Mouse (Mus musculus): ENCODE results near the gene Rgl1. TPM values are rescaled to one million over a fixed set of nuclear protein-coding genes. Genes with fewer than 3 reads are reported as not detected.
A peak's percentile ranks its signal among the peaks of the same experiment; 100 is the strongest.

Gene Rgl1
- polyA plus RNA-seq, 1 experiment from 2014 or later = 63.8 TPM

DNA sequence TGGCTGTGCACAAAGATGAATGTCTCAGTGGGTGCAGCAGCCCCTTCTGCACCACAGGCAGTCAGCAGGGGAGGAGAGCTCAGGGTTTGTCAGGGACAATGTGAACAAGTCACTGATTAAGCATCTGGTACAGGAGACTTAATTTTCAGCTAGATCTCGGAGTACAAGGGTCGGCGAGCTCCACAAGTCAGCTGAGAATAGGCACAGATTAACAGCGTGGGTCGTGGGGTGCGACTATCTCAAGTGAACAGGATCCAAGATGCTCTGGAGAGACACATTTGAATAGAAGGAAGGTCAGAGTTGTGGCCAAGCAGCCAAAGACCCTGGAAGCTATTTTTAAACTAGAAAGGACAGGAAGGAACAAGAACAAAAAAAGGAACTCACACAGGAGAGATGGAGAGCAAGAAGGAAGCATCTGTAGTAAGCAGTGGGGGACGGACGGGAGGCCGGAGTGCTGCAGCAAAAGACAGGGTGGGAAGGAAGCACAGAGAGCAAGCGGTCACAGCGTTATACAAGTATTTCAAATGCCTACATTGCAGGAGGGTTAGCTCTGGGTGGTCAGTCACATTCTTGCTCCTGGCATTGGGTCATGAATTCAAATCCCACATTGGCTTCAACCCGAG lies 153.5 kb downstream of the Rgl1 start:
- Histone ChIP-seq H3K9me3 (ENCODE audit: control insufficient read depth, low read length) (no peaks in the 10 kb centered on the region), H3K9ac (ENCODE audit: low read depth, low read length) (no peak overlapping the region), H3K4me1 (ENCODE audit: control insufficient read depth, insufficient read depth, low read length) (peaks cover 44% of the 10 kb centered on the region), H3K27me3 (ENCODE audit: control insufficient read depth, insufficient read depth, low read length) (no peaks in the 10 kb centered on the region), H3K27ac (ENCODE audit: low read depth, low read length) (peak overlapping the region; percentile 32; the same call in 1 of the 2 replicates), H3K36me3 (ENCODE audit: control insufficient read depth, insufficient read depth, low read length) (peaks cover 3% of the 10 kb centered on the region; the same call in 1 of the 2 replicates), H3K4me2 (replicated peaks; ENCODE audit: low read depth, low read length) (no peak overlapping the region), H3K4me3 (ENCODE audit: low read length) (no peak overlapping the region)
- WGBS = 62% methylated on average over 12 of the region's 12 CpGs
- ATAC-seq (ENCODE audit: low FRiP score, low TSS enrichment) = no peak; the same call in 1 of the 2 replicates

DNA sequence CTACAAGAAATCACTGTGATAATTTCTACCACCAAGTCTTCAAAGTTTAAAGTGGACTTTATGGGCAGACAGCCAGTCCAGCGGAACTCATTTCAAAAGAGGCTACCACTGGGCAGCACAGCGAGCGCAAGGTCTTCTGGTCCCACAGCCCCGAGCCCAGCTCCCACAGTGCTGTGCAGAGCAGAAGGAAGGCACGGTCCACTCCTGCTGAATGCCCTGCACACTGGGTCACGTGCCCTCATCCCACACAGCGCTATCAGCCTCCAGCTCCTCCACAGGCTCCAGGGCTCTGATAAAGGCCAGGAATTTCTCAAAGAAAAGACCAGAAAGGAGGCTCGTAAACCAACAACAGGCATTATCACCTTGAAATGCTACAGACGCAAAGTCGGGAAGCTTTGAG lies 156.6 kb downstream of the Rgl1 start:
- no peak overlapping the region for H3K4me3 ChIP-seq (ENCODE audit: low read length)
- H3K27ac ChIP-seq (ENCODE audit: low read depth, low read length) = no peak overlapping the region
- no peak overlapping the region for H3K4me2 ChIP-seq (replicated peaks; ENCODE audit: low read depth, low read length)
- ATAC-seq (ENCODE audit: low FRiP score, low TSS enrichment) = no peak
- H3K27me3 ChIP-seq (ENCODE audit: control insufficient read depth, insufficient read depth, low read length) = no peaks in the 10 kb centered on the region
- H3K9me3 ChIP-seq (ENCODE audit: control insufficient read depth, low read length) = no peaks in the 10 kb centered on the region
- 72% methylated on average over 10 of the region's 10 CpGs for WGBS
- H3K9ac ChIP-seq (ENCODE audit: low read depth, low read length) = 0 out of 2 replicates have a peak overlapping the region, but pooled peaks have one; percentile 12
- H3K36me3 ChIP-seq (ENCODE audit: control insufficient read depth, insufficient read depth, low read length) = peaks cover 5% of the 10 kb centered on the region; the same call in 1 of the 2 replicates
- H3K4me1 ChIP-seq (ENCODE audit: control insufficient read depth, insufficient read depth, low read length) = peaks cover 29% of the 10 kb centered on the region

DNA sequence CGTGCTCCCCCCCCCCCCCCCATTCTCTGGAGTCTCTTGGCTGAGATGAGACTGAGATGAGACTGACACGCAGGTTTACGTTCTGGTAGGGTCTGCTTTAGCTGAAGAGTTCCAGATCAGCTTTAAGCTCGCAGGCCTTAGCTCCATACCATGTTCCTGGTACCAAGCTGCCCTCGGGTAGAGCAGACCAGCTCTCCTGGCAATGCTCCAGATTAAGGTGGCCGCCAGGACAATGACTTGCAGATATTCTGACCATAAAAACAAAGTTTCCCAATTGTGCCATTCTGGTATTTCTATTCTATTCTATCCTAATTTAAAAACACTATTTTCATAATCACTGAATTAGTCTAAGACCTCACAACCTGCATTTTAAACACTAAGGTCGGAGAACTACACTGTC lies 157.1 kb downstream of the Rgl1 start:
- Histone ChIP-seq H3K9me3 (ENCODE audit: control insufficient read depth, low read length) (no peaks in the 10 kb centered on the region), H3K4me2 (replicated peaks; ENCODE audit: low read depth, low read length) (no peak overlapping the region), H3K27me3 (ENCODE audit: control insufficient read depth, insufficient read depth, low read length) (no peaks in the 10 kb centered on the region), H3K9ac (ENCODE audit: low read depth, low read length) (no peak overlapping the region), H3K27ac (ENCODE audit: low read depth, low read length) (no peak overlapping the region), H3K4me1 (ENCODE audit: control insufficient read depth, insufficient read depth, low read length) (peaks cover 26% of the 10 kb centered on the region), H3K36me3 (ENCODE audit: control insufficient read depth, insufficient read depth, low read length) (peaks cover 5% of the 10 kb centered on the region; the same call in 1 of the 2 replicates), H3K4me3 (ENCODE audit: low read length) (no peak overlapping the region)
- no peak for ATAC-seq (ENCODE audit: low FRiP score, low TSS enrichment)
- 83% methylated on average over 7 of the region's 7 CpGs for WGBS

DNA sequence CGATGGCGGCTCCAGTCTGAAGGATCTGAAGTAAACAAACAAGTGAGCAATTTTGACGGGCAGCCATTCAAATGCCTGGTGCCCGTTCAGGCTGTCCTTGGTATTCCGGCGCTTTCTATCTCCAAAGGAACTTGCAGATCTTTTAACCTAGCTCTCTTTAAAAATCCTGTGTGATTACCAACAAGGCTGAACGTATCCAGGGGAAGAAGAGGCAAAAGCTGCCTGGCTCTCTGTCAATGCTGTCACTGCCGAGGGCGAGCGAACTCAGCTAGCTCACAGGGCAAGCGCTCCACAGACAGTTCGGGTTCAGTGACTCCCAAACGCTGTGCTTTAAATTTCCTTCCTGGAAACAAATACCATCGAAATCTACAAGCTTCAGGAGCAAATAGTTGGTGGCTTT lies 158.4 kb downstream of the Rgl1 start:
- Histone ChIP-seq H3K4me1 (ENCODE audit: control insufficient read depth, insufficient read depth, low read length) (peaks cover 20% of the 10 kb centered on the region), H3K4me2 (replicated peaks; ENCODE audit: low read depth, low read length) (no peak overlapping the region), H3K27ac (ENCODE audit: low read depth, low read length) (no peak overlapping the region), H3K9me3 (ENCODE audit: control insufficient read depth, low read length) (no peaks in the 10 kb centered on the region), H3K4me3 (ENCODE audit: low read length) (no peak overlapping the region), H3K27me3 (ENCODE audit: control insufficient read depth, insufficient read depth, low read length) (no peaks in the 10 kb centered on the region), H3K9ac (ENCODE audit: low read depth, low read length) (no peak overlapping the region), H3K36me3 (ENCODE audit: control insufficient read depth, insufficient read depth, low read length) (peaks cover 5% of the 10 kb centered on the region; the same call in 1 of the 2 replicates)
- 51% methylated on average over 14 of the region's 14 CpGs for WGBS
- ATAC-seq (ENCODE audit: low FRiP score, low TSS enrichment) = no peak

DNA sequence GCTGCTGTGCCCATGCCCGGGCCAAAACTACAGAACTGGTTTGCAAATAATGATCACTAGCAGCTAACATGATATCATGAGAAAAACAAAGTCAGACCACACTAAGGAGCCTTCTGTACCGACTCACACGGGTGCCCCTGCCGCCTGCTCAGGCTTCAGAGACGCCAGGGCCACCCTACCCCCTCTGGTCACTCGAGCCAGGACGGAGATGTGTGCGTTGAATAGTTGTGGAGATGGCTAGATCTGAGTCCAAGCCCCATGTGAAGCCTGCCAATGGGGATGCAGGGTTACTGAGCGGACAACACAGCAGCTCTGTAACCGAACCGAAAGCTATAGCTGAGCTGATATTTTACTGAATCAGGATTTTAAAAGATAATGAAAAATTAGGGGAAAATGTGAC lies 159.4 kb downstream of the Rgl1 start:
- Histone ChIP-seq H3K4me1 (ENCODE audit: control insufficient read depth, insufficient read depth, low read length) (peaks cover 16% of the 10 kb centered on the region; the same call in 1 of the 2 replicates), H3K27me3 (ENCODE audit: control insufficient read depth, insufficient read depth, low read length) (no peaks in the 10 kb centered on the region), H3K4me2 (replicated peaks; ENCODE audit: low read depth, low read length) (no peak overlapping the region), H3K9me3 (ENCODE audit: control insufficient read depth, low read length) (no peaks in the 10 kb centered on the region), H3K27ac (ENCODE audit: low read depth, low read length) (no peak overlapping the region), H3K4me3 (ENCODE audit: low read length) (no peak overlapping the region), H3K36me3 (ENCODE audit: control insufficient read depth, insufficient read depth, low read length) (peaks cover 3% of the 10 kb centered on the region; the same call in 1 of the 2 replicates), H3K9ac (ENCODE audit: low read depth, low read length) (no peak overlapping the region)
- WGBS = 91% methylated on average over 11 of the region's 11 CpGs
- no peak for ATAC-seq (ENCODE audit: low FRiP score, low TSS enrichment)

DNA sequence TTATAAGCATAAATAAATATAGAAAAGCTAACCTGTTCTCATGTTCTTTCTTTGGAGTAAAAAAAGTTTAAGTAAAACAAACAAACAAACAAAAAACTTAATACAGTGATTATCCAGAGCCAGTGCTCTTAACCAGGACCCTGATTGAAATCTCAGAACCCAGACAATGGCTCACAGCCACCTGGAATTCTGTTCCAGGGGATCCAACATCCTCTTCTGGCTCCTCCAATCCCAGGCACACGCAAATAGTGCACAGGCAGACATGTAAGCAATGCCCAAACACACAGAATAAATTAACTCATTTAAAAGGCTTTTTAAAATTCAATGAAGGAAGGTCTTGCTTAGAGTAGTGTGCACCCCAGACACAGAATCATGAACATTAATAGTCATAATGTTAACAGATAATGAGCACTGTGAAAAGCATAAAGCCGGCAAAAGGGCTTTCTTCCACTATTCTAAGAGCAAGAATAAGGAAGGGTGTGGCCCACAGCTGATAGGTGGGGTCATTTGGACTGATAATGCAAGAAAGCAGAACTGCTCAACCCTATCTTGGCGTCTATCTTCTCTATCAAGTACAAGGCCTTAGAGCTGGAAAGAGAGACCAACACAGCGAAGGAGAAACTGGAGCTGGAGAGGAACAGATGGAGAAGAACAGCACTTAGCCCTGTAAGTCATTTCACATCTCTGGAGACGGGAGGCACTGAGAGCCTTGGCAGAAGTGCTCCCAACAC lies 160.1 kb downstream of the Rgl1 start:
- WGBS = 86% methylated on average over 5 of the region's 5 CpGs
- peaks cover 10% of the 10 kb centered on the region; the same call in 1 of the 2 replicates for H3K4me1 ChIP-seq (ENCODE audit: control insufficient read depth, insufficient read depth, low read length)
- no peaks in the 10 kb centered on the region for H3K9me3 ChIP-seq (ENCODE audit: control insufficient read depth, low read length)
- no peak overlapping the region for H3K9ac ChIP-seq (ENCODE audit: low read depth, low read length)
- H3K4me2 ChIP-seq (replicated peaks; ENCODE audit: low read depth, low read length) = no peak overlapping the region
- H3K36me3 ChIP-seq (ENCODE audit: control insufficient read depth, insufficient read depth, low read length) = peaks cover 2% of the 10 kb centered on the region; the same call in 1 of the 2 replicates
- H3K27me3 ChIP-seq (ENCODE audit: control insufficient read depth, insufficient read depth, low read length) = no peaks in the 10 kb centered on the region
- no peak overlapping the region for H3K27ac ChIP-seq (ENCODE audit: low read depth, low read length)
- ATAC-seq (ENCODE audit: low FRiP score, low TSS enrichment) = no peak
- H3K4me3 ChIP-seq (ENCODE audit: low read length) = no peak overlapping the region

DNA sequence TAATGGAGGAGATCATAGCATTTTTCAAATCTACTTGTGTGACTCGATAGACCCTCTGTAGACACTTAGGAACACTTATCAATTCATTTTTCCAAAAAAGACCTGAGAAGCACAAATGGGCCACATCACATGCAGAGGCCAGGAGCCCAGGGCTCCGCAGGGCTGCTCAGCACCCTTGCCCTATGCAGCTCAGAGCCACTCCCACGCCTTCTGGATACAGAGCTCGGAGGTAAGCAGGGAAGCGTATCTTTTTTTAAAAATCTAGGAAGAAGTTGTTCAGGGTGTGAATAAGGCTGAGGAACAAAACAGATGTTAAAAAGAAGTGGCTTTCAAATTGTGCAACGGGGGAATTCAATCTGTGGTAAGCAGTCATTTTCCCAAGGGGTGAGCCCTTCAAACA lies 162.0 kb downstream of the Rgl1 start:
- no peak overlapping the region for H3K9ac ChIP-seq (ENCODE audit: low read depth, low read length)
- H3K27ac ChIP-seq (ENCODE audit: low read depth, low read length) = no peak overlapping the region
- H3K4me2 ChIP-seq (replicated peaks; ENCODE audit: low read depth, low read length) = no peak overlapping the region
- no peak overlapping the region for H3K4me3 ChIP-seq (ENCODE audit: low read length)
- WGBS = 55% methylated on average over 6 of the region's 6 CpGs
- 0 out of 2 replicates have a peak, but pooled peaks cover 8% of the 10 kb centered on the region for H3K4me1 ChIP-seq (ENCODE audit: control insufficient read depth, insufficient read depth, low read length)
- H3K9me3 ChIP-seq (ENCODE audit: control insufficient read depth, low read length) = no peaks in the 10 kb centered on the region
- peaks cover 2% of the 10 kb centered on the region; the same call in 1 of the 2 replicates for H3K36me3 ChIP-seq (ENCODE audit: control insufficient read depth, insufficient read depth, low read length)
- H3K27me3 ChIP-seq (ENCODE audit: control insufficient read depth, insufficient read depth, low read length) = no peaks in the 10 kb centered on the region
- no peak for ATAC-seq (ENCODE audit: low FRiP score, low TSS enrichment)

DNA sequence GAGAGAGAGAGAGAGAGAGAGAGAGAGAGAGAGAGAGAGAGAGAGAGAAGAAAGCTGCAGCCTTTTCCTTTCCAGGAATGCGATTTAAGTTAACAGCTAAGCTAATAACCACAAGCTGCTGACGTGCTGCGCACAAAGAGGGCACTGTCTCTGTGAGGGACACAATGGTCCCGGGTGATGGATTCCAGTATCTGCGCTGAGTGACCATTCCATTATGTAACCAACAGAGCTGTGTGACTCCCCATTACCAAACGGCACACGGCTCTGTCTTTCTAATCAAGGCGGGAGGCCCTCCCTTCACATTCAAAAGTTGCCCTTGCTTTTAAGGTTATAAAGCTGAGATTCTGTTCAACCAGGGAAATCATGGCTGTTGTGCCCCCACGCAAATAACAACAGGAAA lies 162.5 kb downstream of the Rgl1 start:
- ATAC-seq (ENCODE audit: low FRiP score, low TSS enrichment) = no peak
- Histone ChIP-seq H3K4me1 (ENCODE audit: control insufficient read depth, insufficient read depth, low read length) (0 out of 2 replicates have a peak, but pooled peaks cover 8% of the 10 kb centered on the region), H3K27ac (ENCODE audit: low read depth, low read length) (no peak overlapping the region), H3K4me3 (ENCODE audit: low read length) (no peak overlapping the region), H3K9me3 (ENCODE audit: control insufficient read depth, low read length) (no peaks in the 10 kb centered on the region), H3K9ac (ENCODE audit: low read depth, low read length) (no peak overlapping the region), H3K27me3 (ENCODE audit: control insufficient read depth, insufficient read depth, low read length) (no peaks in the 10 kb centered on the region), H3K4me2 (replicated peaks; ENCODE audit: low read depth, low read length) (no peak overlapping the region), H3K36me3 (ENCODE audit: control insufficient read depth, insufficient read depth, low read length) (peaks cover 2% of the 10 kb centered on the region; the same call in 1 of the 2 replicates)
- 78% methylated on average over 9 of the region's 9 CpGs for WGBS

DNA sequence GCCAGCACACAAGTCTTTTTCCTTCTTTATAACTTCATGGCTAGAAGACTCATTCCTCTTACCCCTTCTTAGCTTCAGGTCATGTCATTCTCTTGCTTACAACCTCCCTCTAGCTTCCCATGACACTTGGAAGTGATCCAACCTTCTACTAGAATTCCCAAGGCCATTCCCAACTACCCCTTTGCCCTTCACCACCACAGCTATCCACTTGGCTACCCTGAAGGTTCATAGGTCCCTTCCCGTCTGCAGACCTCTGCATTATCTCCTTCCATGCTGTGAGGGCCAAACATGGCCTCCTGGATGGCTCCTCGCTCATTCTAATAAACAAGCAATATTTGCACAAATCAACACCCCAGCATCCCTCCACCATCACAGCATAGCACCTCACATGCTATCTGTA lies 165.7 kb downstream of the Rgl1 start:
- WGBS = 89% methylated on average over 2 of the region's 2 CpGs
- H3K4me1 ChIP-seq (ENCODE audit: control insufficient read depth, insufficient read depth, low read length) = peaks cover 7% of the 10 kb centered on the region; the same call in 1 of the 2 replicates
- ATAC-seq (ENCODE audit: low FRiP score, low TSS enrichment) = no peak
- no peak overlapping the region for H3K4me3 ChIP-seq (ENCODE audit: low read length)
- H3K27me3 ChIP-seq (ENCODE audit: control insufficient read depth, insufficient read depth, low read length) = no peaks in the 10 kb centered on the region
- no peak overlapping the region for H3K4me2 ChIP-seq (replicated peaks; ENCODE audit: low read depth, low read length)
- H3K9me3 ChIP-seq (ENCODE audit: control insufficient read depth, low read length) = no peaks in the 10 kb centered on the region
- H3K27ac ChIP-seq (ENCODE audit: low read depth, low read length) = no peak overlapping the region
- H3K36me3 ChIP-seq (ENCODE audit: control insufficient read depth, insufficient read depth, low read length) = no peaks in the 10 kb centered on the region; the same call in 1 of the 2 replicates
- H3K9ac ChIP-seq (ENCODE audit: low read depth, low read length) = no peak overlapping the region
